Mouse (Mus musculus) CH12.LX (cell line): ENCODE data around the gene Hps4. TPM values are rescaled to one million over a fixed set of nuclear protein-coding genes. Genes with fewer than 3 reads are reported as not detected.

ENCODE experiments used
- DNase-seq: peaks from one replicate; pipeline ENCODE4 v3.0.0-alpha.2; 2013; ENCODE audit errors: extremely low read depth
- H3K27ac ChIP-seq: 2 replicates; pipeline ENCODE4 v1.5.1; 2012; ENCODE audit warnings: low read depth, mild to moderate bottlenecking, control low read depth, moderate library complexity; ENCODE audit not compliant: insufficient read depth
- H3K27me3 ChIP-seq: replicated peaks from 2 replicates; pipeline ENCODE3; 2012; ENCODE audit warnings: inconsistent platforms
- H3K36me3 ChIP-seq, 2 experiments: replicated peaks in 1 of 2; 2 replicates each; pipeline versions ENCODE3 to v1.6.1; 2012; ENCODE audit warnings: inconsistent platforms in 1 of 2, low read length in 1 of 2, mild to moderate bottlenecking in 1 of 2, mixed read lengths in 1 of 2, moderate library complexity in 1 of 2; ENCODE audit not compliant: control insufficient read depth in 1 of 2, insufficient read depth in 1 of 2
- H3K4me1 ChIP-seq, 2 experiments: 2 replicates each; pipeline ENCODE4 v1.6.1; 2012; ENCODE audit warnings: inconsistent platforms in 1 of 2, moderate library complexity in 1 of 2; ENCODE audit not compliant: insufficient read depth in 2 of 2, control insufficient read depth in 1 of 2
- H3K4me2 ChIP-seq: 2 replicates; pipeline ENCODE4 v1.6.1; 2012; ENCODE audit warnings: low read depth, mild to moderate bottlenecking, control low read depth; ENCODE audit not compliant: poor library complexity, insufficient read depth, severe bottlenecking
- H3K4me3 ChIP-seq, 3 experiments: fragments of 150-350 bp in 1 of 3; sonication (generic) in 1 of 3; replicated peaks in 1 of 3; 2 replicates each; pipeline versions ENCODE3 to v1.5.1; 2011 to 2012; ENCODE audit warnings: low read depth in 2 of 3, low read length in 2 of 3, mild to moderate bottlenecking in 2 of 3, moderate library complexity in 2 of 3, control low read depth in 1 of 3, improper control_type of control experiment in 1 of 3, inconsistent platforms in 1 of 3, mixed read lengths in 1 of 3; ENCODE audit not compliant: poor library complexity in 1 of 3
- H3K79me2 ChIP-seq: replicated peaks from 2 replicates; pipeline ENCODE4 v1.6.1; 2012; ENCODE audit warnings: mild to moderate bottlenecking, moderate library complexity; ENCODE audit not compliant: control insufficient read depth, poor library complexity, insufficient read depth, severe bottlenecking; ENCODE audit errors: extremely low read depth
- H3K9ac ChIP-seq: 2 replicates; pipeline ENCODE4 v1.6.1; 2012; ENCODE audit warnings: low read depth, mild to moderate bottlenecking, control low read depth, moderate library complexity; ENCODE audit not compliant: insufficient read depth
- H3K9me3 ChIP-seq: replicated peaks from 2 replicates; pipeline ENCODE3; 2012; ENCODE audit warnings: low read length, inconsistent platforms, mixed read lengths
- BHLHE40 ChIP-seq: IDR thresholded peaks from 2 replicates; pipeline ENCODE4 v1.6.1; 2011; ENCODE audit warnings: mild to moderate bottlenecking, low read depth, low read length, improper control_type of control experiment
- CHD1 ChIP-seq: IDR thresholded peaks from 2 replicates; pipeline ENCODE4 v1.6.1; 2012; ENCODE audit warnings: low read depth, low read length, improper control_type of control experiment, inconsistent platforms
- CTCF ChIP-seq, 2 experiments: IDR thresholded peaks in 1 of 2; conservative IDR thresholded peaks in 1 of 2; 2 replicates each; pipeline ENCODE4 v1.5.1; 2011 to 2012; ENCODE audit warnings: low read depth in 2 of 2, low read length in 2 of 2, improper control_type of control experiment in 1 of 2, inconsistent platforms in 1 of 2, mild to moderate bottlenecking in 1 of 2, moderate library complexity in 1 of 2
- GABPA ChIP-seq: IDR thresholded peaks from 2 replicates; pipeline ENCODE4 v1.6.1; 2012; ENCODE audit warnings: low read depth, low read length, improper control_type of control experiment, inconsistent platforms; ENCODE audit not compliant: insufficient replicate concordance
- HCFC1 ChIP-seq: IDR thresholded peaks from 2 replicates; pipeline ENCODE4 v1.6.1; 2012; ENCODE audit warnings: low read depth, mild to moderate bottlenecking, inconsistent platforms, low read length, improper control_type of control experiment
- IRF4 ChIP-seq: IDR thresholded peaks from 2 replicates; pipeline ENCODE4 v1.6.1; 2014; ENCODE audit warnings: low read depth, mild to moderate bottlenecking, inconsistent platforms, low read length, improper control_type of control experiment
- JUND ChIP-seq: conservative IDR thresholded peaks from 2 replicates; pipeline ENCODE4 v1.6.1; 2011; ENCODE audit warnings: low read depth, low read length, improper control_type of control experiment
- MEF2A ChIP-seq: IDR thresholded peaks from 2 replicates; pipeline ENCODE4 v1.6.1; 2014; ENCODE audit warnings: low read depth, mild to moderate bottlenecking, inconsistent platforms, low read length, improper control_type of control experiment, borderline replicate concordance
- MXI1 ChIP-seq: IDR thresholded peaks from 2 replicates; pipeline ENCODE4 v1.6.1; 2011; ENCODE audit warnings: mild to moderate bottlenecking, low read depth, low read length, improper control_type of control experiment
- MYC ChIP-seq: IDR thresholded peaks from 2 replicates; pipeline ENCODE4 v1.6.1; 2011; ENCODE audit warnings: low read depth, mild to moderate bottlenecking, improper control_type of control experiment, low read length
- PAX5 ChIP-seq: IDR thresholded peaks from 2 replicates; pipeline ENCODE4 v1.6.1; 2012; ENCODE audit warnings: low read length, inconsistent platforms, mixed read lengths
- POLR2A ChIP-seq: IDR thresholded peaks from 2 replicates; pipeline ENCODE4 v1.6.1; 2011; ENCODE audit warnings: low read depth, mild to moderate bottlenecking, improper control_type of control experiment, low read length
- RCOR1 ChIP-seq: conservative IDR thresholded peaks from 2 replicates; pipeline ENCODE4 v1.6.1; 2012; ENCODE audit warnings: low read depth, mild to moderate bottlenecking, inconsistent platforms, low read length, improper control_type of control experiment
- SMC3 ChIP-seq: IDR thresholded peaks from 2 replicates; pipeline ENCODE4 v1.6.1; 2011; ENCODE audit warnings: low read depth, low read length, improper control_type of control experiment
- TCF12 ChIP-seq: IDR thresholded peaks from 2 replicates; pipeline ENCODE4 v1.6.1; 2014; ENCODE audit warnings: low read depth, mild to moderate bottlenecking, inconsistent platforms, low read length, improper control_type of control experiment
- UBTF ChIP-seq: IDR thresholded peaks from 2 replicates; pipeline ENCODE4 v1.6.1; 2012; ENCODE audit warnings: low read depth, mild to moderate bottlenecking, inconsistent platforms, low read length, improper control_type of control experiment, moderate library complexity
- USF2 ChIP-seq: conservative IDR thresholded peaks from 2 replicates; pipeline ENCODE4 v1.6.1; 2011; ENCODE audit warnings: low read depth, low read length, improper control_type of control experiment
- ZC3H11A ChIP-seq: IDR thresholded peaks from 2 replicates; pipeline ENCODE4 v1.6.1; 2012; ENCODE audit warnings: low read depth, mild to moderate bottlenecking, inconsistent platforms, low read length, improper control_type of control experiment
- ZKSCAN1 ChIP-seq: IDR thresholded peaks from 2 replicates; pipeline ENCODE4 v1.6.1; 2012; ENCODE audit warnings: low read depth, inconsistent platforms, low read length, improper control_type of control experiment, borderline replicate concordance
- ZNF384 ChIP-seq: IDR thresholded peaks from 2 replicates; pipeline ENCODE4 v1.6.1; 2012; ENCODE audit warnings: low read depth, low read length, improper control_type of control experiment, inconsistent platforms
- dilution Hi-C: fragments of 300-500 bp; cut with MboI; formaldehyde crosslinking; loops from 2 replicates; pipeline ENCODE4 v1.14.3; 2020; ENCODE audit warnings: low sequenced_read_pairs; ENCODE audit not compliant: extremely low pct_unique_long_range_greater_than_20kb, extremely low pct_ligation_motif_present
- in situ Hi-C: fragments of 300-500 bp; cut with MboI; formaldehyde crosslinking; loops from 3 replicates; pipeline ENCODE4 v1.14.3; 2019; ENCODE audit warnings: low sequenced_read_pairs, low pct_ligation_motif_present, low pct_unique_long_range_greater_than_20kb, mixed read lengths
- polyA plus RNA-seq: library from polyadenylated mRNA; unstranded; fragments of >175 nt; gene quantifications from 2 replicates; pipeline ENCODE4 v1.2.1, GENCODE M21; 2012; ENCODE audit warnings: low read depth; ENCODE audit not compliant: insufficient read length
- total RNA-seq, 2 experiments: library from RNA; depleted of rRNA; stranded (reverse); fragments of 300-350 nt in 1 of 2; fragments of >200 nt in 1 of 2; gene quantifications; 2 replicates each; pipeline ENCODE4 v1.2.3; 2012 to 2014

The Hps4 gene
- total and polyA plus RNA-seq, 3 experiments: 10.0 to 23.0 (median 18.3) TPM

DNA sequence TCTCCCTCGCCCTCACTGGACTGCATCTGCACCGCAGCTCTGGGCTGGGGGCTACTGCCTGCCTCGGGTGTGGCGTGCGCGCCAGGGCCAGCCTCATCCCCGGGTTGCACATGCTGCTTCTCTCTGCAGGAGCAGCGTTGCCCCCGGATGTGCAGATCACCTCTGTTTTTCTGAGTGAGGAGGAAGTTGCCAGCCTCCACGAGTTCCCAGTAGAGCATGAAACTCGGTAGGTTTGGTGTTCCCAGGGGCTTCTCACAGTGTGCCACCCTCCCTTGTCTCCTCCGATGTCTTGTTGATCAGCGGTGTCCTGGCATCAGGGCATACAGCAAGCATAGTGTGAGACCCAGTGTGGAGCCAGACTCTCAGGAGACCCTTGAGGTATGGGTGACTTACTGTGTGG is 26.4 kb downstream of the Hps4 start:
- no peak for DNase-seq
- H3K79me2 ChIP-seq: no peaks in the 10 kb centered on the region
- H3K4me1 ChIP-seq: no peaks in the 10 kb centered on the region
- dilution Hi-C loops: no loop called here
- peaks cover 80 to 92% of the 10 kb centered on the region in 2 experiments for H3K36me3 ChIP-seq
- no peak overlapping the region for H3K4me2 ChIP-seq
- TF ChIP-seq POLR2A (no peak), MXI1 (no peak)
- TF ChIP-seq, all 38 proteins: peak for 0
- Histone ChIP-seq H3K4me3 (no peak overlapping the region), H3K9me3 (no peaks in the 10 kb centered on the region), H3K9ac (no peak overlapping the region), H3K27ac (no peak overlapping the region), H3K27me3 (no peaks in the 10 kb centered on the region)
- in situ Hi-C loops: no loop called here

GRCm38 (mm10) chr5:112370236-112370813 is 27.4 kb downstream of the Hps4 start:
- dilution Hi-C loops (no loop called here), in situ Hi-C loops (no loop called here)
- Histone ChIP-seq H3K27me3 (no peaks in the 10 kb centered on the region), H3K9ac (no peak overlapping the region), H3K27ac (no peak overlapping the region), H3K4me2 (no peak overlapping the region), H3K9me3 (no peaks in the 10 kb centered on the region), H3K36me3 (peaks cover 79 to 92% of the 10 kb centered on the region in 2 experiments), H3K4me1 (no peaks in the 10 kb centered on the region), H3K4me3 (no peak overlapping the region), H3K79me2 (no peaks in the 10 kb centered on the region)
- no peak for DNase-seq
- TF ChIP-seq RCOR1 (no peak), ZKSCAN1 (no peak), IRF4 (no peak), MXI1 (no peak), ZC3H11A (no peak), ZNF384 (no peak), BHLHE40 (no peak), USF2 (no peak), TCF12 (no peak), GABPA (no peak), HCFC1 (no peak), CTCF (conservative IDR thresholded peaks at IDR 0.05 in 1 of 2, IDR thresholded peaks at IDR 0.05 in 1 of 2; ENCODE audit: low read depth in 2 of 2, low read length in 2 of 2) (no peak), POLR2A (no peak), SMC3 (no peak), CHD1 (no peak), PAX5 (no peak), UBTF (no peak), MYC (no peak), MEF2A (no peak), JUND (no peak)
- TF ChIP-seq, all 38 proteins: peak for 0
